ENCODE assay signal across 12 mouse cellular contexts in the genomic region with DNA sequence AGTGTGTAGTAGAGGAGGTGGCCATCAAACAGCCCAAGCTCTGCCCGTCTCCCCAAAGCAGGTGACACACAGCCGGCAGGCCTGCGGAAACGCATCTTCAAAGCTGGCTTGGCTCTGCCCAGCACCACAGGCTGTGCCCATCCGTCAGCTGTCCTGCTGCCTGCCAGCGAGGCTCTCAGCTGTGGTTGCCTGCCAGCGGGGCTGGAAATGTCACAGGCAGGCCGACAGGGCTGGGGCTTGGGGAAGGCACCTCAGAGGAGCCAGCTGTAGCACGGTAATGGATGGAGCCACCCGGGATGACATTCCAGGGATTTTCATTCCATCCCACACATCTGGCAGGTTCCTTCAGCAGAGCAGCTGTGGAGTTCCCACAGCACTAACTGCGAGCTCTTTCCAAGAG. TPM values are rescaled to one million over a fixed set of nuclear protein-coding genes. Genes with fewer than 3 reads are reported as not detected.
DNase-seq lines count a peak whose midpoint lies in the region; ATAC-seq lines count a peak whose summit lies in the region.
"Had no signal": no experiment of that assay in that cellular context is flagged by ENCODE, and none has a peak within 500 bp of the region (broad histone marks: within the 10 kb centered on the region; RNA-seq: fewer than 3 reads in every experiment).

No protein-coding gene starts in this region.

- H3K27me3 ChIP-seq in hindbrain, embryonic 14.5 days (ENCODE audit: control insufficient read depth, insufficient read depth, low read length), result no peaks in the 10 kb centered on the region
- H3K27me3 ChIP-seq in hindbrain, embryonic 13.5 days, result no peaks in the 10 kb centered on the region
- no peaks in the 10 kb centered on the region for H3K27me3 ChIP-seq in forebrain, embryonic 12.5 days

- H3K4me3 ChIP-seq in hindbrain, embryonic 14.5 days (replicated peaks; ENCODE audit: low read length), result no peak overlapping the region
- no peak overlapping the region for H3K4me3 ChIP-seq in hindbrain, embryonic 13.5 days
- H3K4me3 ChIP-seq in forebrain, embryonic 12.5 days (replicated peaks), result no peak overlapping the region

- no peaks in the 10 kb centered on the region for H3K4me1 ChIP-seq in hindbrain, embryonic 14.5 days (replicated peaks; ENCODE audit: control insufficient read depth, insufficient read depth, low read length)
- H3K4me1 ChIP-seq in hindbrain, embryonic 13.5 days (replicated peaks), result peaks cover 5% of the 10 kb centered on the region; the same call in 1 of the 2 replicates
- peaks cover 4% of the 10 kb centered on the region for H3K4me1 ChIP-seq in forebrain, embryonic 12.5 days

- H3K9me3 ChIP-seq in hindbrain, embryonic 14.5 days (ENCODE audit: control insufficient read depth, low read length), result no peaks in the 10 kb centered on the region
- H3K9me3 ChIP-seq in hindbrain, embryonic 13.5 days, result no peaks in the 10 kb centered on the region
- H3K9me3 ChIP-seq in forebrain, embryonic 12.5 days, result no peaks in the 10 kb centered on the region

- no peaks in the 10 kb centered on the region for H3K36me3 ChIP-seq in hindbrain, embryonic 14.5 days (replicated peaks; ENCODE audit: control insufficient read depth, insufficient read depth)
- no peaks in the 10 kb centered on the region for H3K36me3 ChIP-seq in hindbrain, embryonic 13.5 days
- no peaks in the 10 kb centered on the region for H3K36me3 ChIP-seq in forebrain, embryonic 12.5 days (replicated peaks)

- H3K27ac ChIP-seq in hindbrain, embryonic 14.5 days, result no peak overlapping the region
- H3K27ac ChIP-seq in hindbrain, embryonic 13.5 days, result no peak overlapping the region; the same call in 1 of the 2 replicates
- no peak overlapping the region for H3K27ac ChIP-seq in forebrain, embryonic 12.5 days

- no peak overlapping the region for H3K4me2 ChIP-seq in hindbrain, embryonic 14.5 days (replicated peaks)
- H3K4me2 ChIP-seq in hindbrain, embryonic 13.5 days, result no peak overlapping the region
- no peak overlapping the region for H3K4me2 ChIP-seq in forebrain, embryonic 12.5 days
- H3K4me2 ChIP-seq: liver, embryonic 11.5 days had no signal

- 61% methylated on average over 11 of the region's 11 CpGs for WGBS in hindbrain, embryonic 14.5 days
- 60% methylated on average over 11 of the region's 11 CpGs for WGBS in hindbrain, embryonic 13.5 days
- WGBS in forebrain, embryonic 12.5 days, result 83% methylated on average over 11 of the region's 11 CpGs

- ATAC-seq in hindbrain, embryonic 14.5 days (ENCODE audit: low FRiP score), result peak; percentile 60; the same call in 1 of the 2 replicates
- no peak for ATAC-seq in hindbrain, embryonic 13.5 days (ENCODE audit: low FRiP score)
- ATAC-seq in activated CD4-positive, CD25-positive, alpha-beta regulatory T cell, adult 4 months, result no peak
- ATAC-seq in forebrain, embryonic 12.5 days (ENCODE audit: low FRiP score), result no peak

- peak; percentile 42 for DNase-seq in hindbrain, embryonic 14.5 days (ENCODE audit: low spot score)
- peak; percentile 11 for DNase-seq in right cerebral cortex, postnatal 14 days
- DNase-seq in right cerebral cortex, postnatal 4 days, result no peak
- DNase-seq in gastrocnemius, postnatal 4 days (ENCODE audit: low spot score in 2 of 2), result peak; percentile 55 to 77
- DNase-seq: kidney, postnatal 14 days; thymus, postnatal 14 days had no signal

- no peak overlapping the region for H3K9ac ChIP-seq in hindbrain, embryonic 14.5 days
- H3K9ac ChIP-seq in hindbrain, embryonic 13.5 days, result no peak overlapping the region
- no peak overlapping the region for H3K9ac ChIP-seq in forebrain, embryonic 12.5 days

RNA-seq across cellular contexts. Expression of gene Habp2, which starts 13.9 kb away (rescaled TPM):
- not detected in 2 replicates for polyA plus RNA-seq in hindbrain, embryonic 14.5 days (2014; fragmentation: Nextera tagmentation; extraction: Ambion mirVana)
- 0.09 TPM in 1 of 2 replicates, not detected in the other for polyA plus RNA-seq in hindbrain, embryonic 13.5 days (2015; fragmentation: Nextera tagmentation; extraction: Ambion mirVana)
- under 1 TPM in 1 of 2 experiments, not detected in 1; 0.26 TPM for total RNA-seq in gastrocnemius, postnatal 4 days (2021)
- not detected for polyA plus RNA-seq in activated CD4-positive, CD25-positive, alpha-beta regulatory T cell, adult 4 months (2017; shearing (Covaris generic))
- not detected in 2 replicates for polyA plus RNA-seq in forebrain, embryonic 12.5 days (2016; fragmentation: Nextera tagmentation; extraction: Ambion mirVana)
- total RNA-seq: granulocyte monocyte progenitor cell, adult 5-6 weeks had no signal
- polyA plus RNA-seq: cerebellum, adult 2 months had no signal
